Mouse (Mus musculus) heart, embryonic 16.5 days (tissue): ENCODE data around the gene 5730596B20Rik. TPM values are rescaled to one million over a fixed set of nuclear protein-coding genes. Genes with fewer than 3 reads are reported as not detected.

ENCODE experiments used
- ATAC-seq: fragments of 200-750 bp; cut with Nextera tagmentation; replicated peaks from 2 replicates; pipeline ENCODE4 v1.8.0; 2017; ENCODE audit warnings: moderate number of reproducible peaks; ENCODE audit not compliant: insufficient read depth, low FRiP score; ENCODE audit errors: extremely low read depth
- H3K27ac ChIP-seq: fragments of 300-500 bp; sonication (generic); 2 replicates; pipeline ENCODE4 v1.5.1; 2014; ENCODE audit warnings: mild to moderate bottlenecking, low read length, control low read depth, moderate library complexity
- H3K27me3 ChIP-seq: fragments of 300-500 bp; sonication (generic); 2 replicates; pipeline ENCODE4 v1.6.1; 2014; ENCODE audit warnings: low read length, mixed read lengths; ENCODE audit not compliant: control insufficient read depth, insufficient read depth
- H3K36me3 ChIP-seq: fragments of 300-500 bp; sonication (generic); 2 replicates; pipeline ENCODE4 v1.6.1; 2014; ENCODE audit not compliant: control insufficient read depth, insufficient read depth
- H3K4me1 ChIP-seq: fragments of 300-500 bp; sonication (generic); 2 replicates; pipeline ENCODE4 v1.6.1; 2014; ENCODE audit warnings: low read length, mixed read lengths; ENCODE audit not compliant: control insufficient read depth, insufficient read depth
- H3K4me2 ChIP-seq: fragments of 300-500 bp; sonication (generic); 2 replicates; pipeline ENCODE4 v1.6.1; 2014; ENCODE audit warnings: low read depth, mild to moderate bottlenecking, control low read depth, low read length
- H3K4me3 ChIP-seq: fragments of 300-500 bp; sonication (generic); 2 replicates; pipeline ENCODE4 v1.5.1; 2014; ENCODE audit warnings: mild to moderate bottlenecking, control low read depth, low read length
- H3K9ac ChIP-seq: fragments of 300-500 bp; sonication (generic); 2 replicates; pipeline ENCODE4 v1.6.1; 2014; ENCODE audit warnings: low read length, control low read depth
- H3K9me3 ChIP-seq: fragments of 300-500 bp; sonication (generic); replicated peaks from 2 replicates; pipeline ENCODE4 v1.6.1; 2016; ENCODE audit warnings: low read length; ENCODE audit not compliant: control insufficient read depth
- WGBS: fragments of 180-500 bp; shearing (Covaris S2); extraction: QIAGEN DNeasy Blood & Tissue Kit; methylation state at CpG from one replicate; pipeline ENCODE4 v1.1.7; 2014; 5-methylcytosine and 5-hydroxymethylcytosine counted together
- polyA plus RNA-seq: library from polyadenylated mRNA; unstranded; fragments of >200 nt; fragmentation: Nextera tagmentation; extraction: Ambion mirVana; gene quantifications from 2 replicates; pipeline ENCODE4 v1.2.1, GENCODE M21; 2015

5730596B20Rik gene
- polyA plus RNA-seq, 1 experiment from 2014 or later = 0.13 TPM

GRCm38 (mm10) chr6:52154044-52154443 lies 23.3 kb upstream of the 5730596B20Rik start:
- no peak overlapping the region for H3K27ac ChIP-seq
- no peak overlapping the region for H3K4me2 ChIP-seq
- ATAC-seq = no peak
- no peak overlapping the region for H3K9ac ChIP-seq
- no peaks in the 10 kb centered on the region for H3K36me3 ChIP-seq
- H3K9me3 ChIP-seq = peaks cover 5% of the 10 kb centered on the region; the same call in 1 of the 2 replicates
- no peak overlapping the region for H3K4me3 ChIP-seq
- peaks cover 5% of the 10 kb centered on the region for H3K4me1 ChIP-seq
- 45% methylated on average over 5 of the region's 5 CpGs for WGBS
- peaks cover 95% of the 10 kb centered on the region for H3K27me3 ChIP-seq

- ATAC-seq = no peak
- H3K27me3 ChIP-seq = peaks cover 94% of the 10 kb centered on the region
- H3K4me1 ChIP-seq = peaks cover 10% of the 10 kb centered on the region
- H3K9ac ChIP-seq = no peak overlapping the region
- no peak overlapping the region for H3K4me2 ChIP-seq
- WGBS = 63% methylated on average over 3 of the region's 3 CpGs
- no peaks in the 10 kb centered on the region for H3K9me3 ChIP-seq
- no peak overlapping the region for H3K4me3 ChIP-seq
- H3K27ac ChIP-seq = no peak overlapping the region
- no peaks in the 10 kb centered on the region for H3K36me3 ChIP-seq
Measured at GRCm38 (mm10) chr6:52155471-52155870, 21.8 kb upstream of the 5730596B20Rik start.

- ATAC-seq = no peak
- Histone ChIP-seq H3K4me1 (peaks cover 10% of the 10 kb centered on the region), H3K4me2 (no peak overlapping the region), H3K9me3 (no peaks in the 10 kb centered on the region), H3K27me3 (peaks cover 93% of the 10 kb centered on the region), H3K4me3 (no peak overlapping the region), H3K9ac (no peak overlapping the region), H3K27ac (no peak overlapping the region), H3K36me3 (no peaks in the 10 kb centered on the region)
- WGBS = 8% methylated on average over 20 of the region's 20 CpGs
Measured at GRCm38 (mm10) chr6:52156551-52157200, 20.6 kb upstream of the 5730596B20Rik start.

DNA sequence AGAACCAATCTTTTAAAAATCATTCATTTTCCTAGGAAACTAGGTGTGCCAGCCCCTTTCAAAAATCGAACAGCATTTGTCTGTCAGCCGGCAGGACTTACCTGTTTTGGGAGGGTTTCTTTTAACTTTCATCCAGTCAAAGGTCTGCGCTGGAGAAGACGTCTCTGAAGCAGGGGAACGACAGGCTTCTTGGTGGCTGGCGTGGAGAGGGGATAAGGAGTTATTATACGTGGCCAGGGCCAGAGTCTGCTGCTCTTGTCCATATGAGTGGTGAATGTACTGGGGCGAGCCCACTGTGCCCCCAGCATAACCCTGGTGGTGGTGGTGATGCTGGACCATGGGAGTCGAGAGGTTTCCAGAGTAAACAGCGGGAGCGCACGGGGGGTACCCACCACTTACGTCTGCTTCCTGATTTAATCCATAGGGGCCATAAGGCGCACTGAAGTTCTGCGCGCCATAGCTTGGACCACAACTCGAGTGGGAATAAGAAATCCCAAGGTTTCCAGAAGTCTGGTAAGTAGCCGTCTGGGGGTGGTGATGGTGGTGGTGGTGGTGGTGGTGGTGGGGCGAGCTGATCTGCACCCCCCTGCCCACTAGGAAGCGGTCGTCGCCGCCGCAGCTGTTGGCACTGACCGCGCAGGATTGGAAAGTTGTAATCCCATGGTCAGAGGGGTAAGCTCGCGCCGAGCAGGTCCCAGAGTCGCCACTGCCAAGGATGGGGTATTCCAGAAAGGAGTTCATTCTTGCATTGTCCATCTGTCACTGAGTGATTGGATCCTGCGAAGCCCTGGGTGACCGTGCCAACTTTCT lies 19.6 kb upstream of the 5730596B20Rik start:
- Histone ChIP-seq H3K36me3 (no peaks in the 10 kb centered on the region), H3K27ac (no peak overlapping the region), H3K9me3 (no peaks in the 10 kb centered on the region), H3K27me3 (peaks cover 89% of the 10 kb centered on the region), H3K4me1 (peaks cover 10% of the 10 kb centered on the region), H3K9ac (no peak overlapping the region), H3K4me3 (peak overlapping the region; percentile 74), H3K4me2 (peak overlapping the region; percentile 76)
- no peak for ATAC-seq
- 1% methylated on average over 32 of the region's 32 CpGs for WGBS

GRCm38 (mm10) chr6:52158276-52159051 lies 18.8 kb upstream of the 5730596B20Rik start, which contains the start of gene Hoxa1:
Gene Hoxa1 (minus strand): TSS chr6:52158317.
- peaks cover 10% of the 10 kb centered on the region for H3K4me1 ChIP-seq
- peak within 1 kb of the TSS; percentile 53 for H3K27ac ChIP-seq
- H3K27me3 ChIP-seq = peaks cover 89% of the 10 kb centered on the region
- under 1% methylated on average over 55 of the region's 55 CpGs for WGBS
- peak; percentile 83 for ATAC-seq
- H3K9ac ChIP-seq = peak within 1 kb of the TSS; percentile 56
- H3K9me3 ChIP-seq = no peaks in the 10 kb centered on the region
- H3K4me2 ChIP-seq = peak within 1 kb of the TSS; percentile 76
- H3K36me3 ChIP-seq = no peaks in the 10 kb centered on the region
- peak within 1 kb of the TSS; percentile 74 for H3K4me3 ChIP-seq

DNA sequence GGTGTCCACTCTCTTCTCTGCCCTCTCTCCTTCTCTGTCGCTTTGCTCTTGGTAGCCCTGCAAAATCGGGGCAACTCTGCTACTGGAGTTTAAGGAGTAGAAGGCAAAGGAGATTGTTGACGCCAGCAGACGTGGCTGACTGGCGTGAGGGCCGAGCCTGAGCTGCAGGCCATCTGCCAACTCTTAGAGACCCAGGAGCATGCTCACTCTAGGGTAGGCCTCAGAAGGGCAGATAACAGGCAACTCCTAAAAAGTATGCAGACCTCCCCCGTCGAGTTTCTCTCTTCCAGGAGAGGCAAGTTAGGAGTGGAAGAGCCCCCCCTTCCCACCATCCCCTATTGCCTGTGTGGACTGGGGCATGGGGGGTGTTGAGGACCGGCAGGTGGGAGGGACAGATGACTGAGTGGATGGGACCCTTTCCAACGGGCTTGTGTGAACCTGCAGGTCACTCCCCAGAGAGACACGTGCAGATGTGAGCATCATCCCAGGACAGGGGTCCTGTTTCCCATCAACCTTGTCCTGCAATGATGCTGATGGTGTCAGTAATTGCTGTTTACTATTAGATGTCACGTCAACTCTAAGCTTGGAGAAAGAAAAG lies 18.0 kb upstream of the 5730596B20Rik start:
- Histone ChIP-seq H3K4me3 (peak overlapping the region; percentile 74), H3K27me3 (peaks cover 88% of the 10 kb centered on the region), H3K4me2 (peak overlapping the region; percentile 76), H3K9me3 (no peaks in the 10 kb centered on the region), H3K9ac (peak overlapping the region; percentile 56; the same call in 1 of the 2 replicates), H3K36me3 (no peaks in the 10 kb centered on the region), H3K4me1 (peaks cover 10% of the 10 kb centered on the region), H3K27ac (peak overlapping the region; percentile 53)
- peak; percentile 35; the same call in 1 of the 2 replicates for ATAC-seq
- WGBS = 12% methylated on average over 12 of the region's 12 CpGs

DNA sequence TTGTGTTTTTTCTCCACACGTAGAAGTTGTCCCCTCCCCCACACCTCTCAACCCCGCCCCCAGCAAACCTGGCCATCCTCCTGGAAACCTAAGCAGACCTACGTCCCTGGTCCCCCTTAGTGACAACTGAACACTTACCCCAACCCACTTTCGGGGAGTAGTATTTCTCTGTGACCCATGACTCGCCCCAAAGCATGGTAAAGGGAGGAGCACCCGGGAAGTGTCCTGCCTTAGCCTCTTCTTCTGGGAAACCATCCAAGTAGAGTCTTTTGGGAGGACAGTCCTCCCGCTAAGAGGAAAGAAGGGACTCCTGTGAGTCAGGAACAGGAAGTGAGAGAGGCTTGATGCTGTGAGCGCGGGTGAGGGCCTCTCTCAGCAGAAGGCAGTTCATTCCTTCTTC lies 17.3 kb upstream of the 5730596B20Rik start:
- Histone ChIP-seq H3K4me2 (peak overlapping the region; percentile 76), H3K27ac (peak overlapping the region; percentile 47; the same call in 1 of the 2 replicates), H3K4me3 (peak overlapping the region; percentile 8), H3K4me1 (peaks cover 10% of the 10 kb centered on the region), H3K36me3 (no peaks in the 10 kb centered on the region), H3K9ac (no peak overlapping the region), H3K9me3 (no peaks in the 10 kb centered on the region), H3K27me3 (peaks cover 86% of the 10 kb centered on the region)
- WGBS = 11% methylated on average over 9 of the region's 9 CpGs
- ATAC-seq = no peak

- Histone ChIP-seq H3K9ac (peak overlapping the region; percentile 41), H3K4me3 (peak overlapping the region; percentile 8), H3K4me2 (peak overlapping the region; percentile 76), H3K27ac (peak overlapping the region; percentile 47), H3K4me1 (peaks cover 10% of the 10 kb centered on the region), H3K9me3 (no peaks in the 10 kb centered on the region), H3K36me3 (no peaks in the 10 kb centered on the region), H3K27me3 (peaks cover 83% of the 10 kb centered on the region)
- 9% methylated on average over 30 of the region's 30 CpGs for WGBS
- ATAC-seq = no peak
Measured at GRCm38 (mm10) chr6:52160511-52161335, 16.6 kb upstream of the 5730596B20Rik start.
